Mouse (Mus musculus): ENCODE measurements around the gene Slamf8. TPM values are rescaled to one million over a fixed set of nuclear protein-coding genes. Genes with fewer than 3 reads are reported as not detected.

The Slamf8 gene
- total RNA-seq, 4 experiments from 2014 or later = 0.17 to 1.1 (median 0.89) TPM

Other genes starting within 250 kb of the Slamf8 start
- gene Kcnj10, start 249.4 kb downstream of the Slamf8 start, total RNA-seq (2022) = 1 to 10 TPM; 1.0 to 2.6 (median 1.7) TPM
- 10 to 100 TPM; 11.1 to 13.2 (median 11.8) TPM for gene Pigm, start 214.0 kb downstream of the Slamf8 start, total RNA-seq (2022)
- 10 to 100 TPM in 1 of 4 experiments, 1 to 10 TPM in 3; 5.2 to 11.3 (median 6.2) TPM for gene Slamf9, start 115.2 kb downstream of the Slamf8 start, total RNA-seq (2022)
- gene Igsf9, start 108.8 kb downstream of the Slamf8 start, total RNA-seq (2022) = 1 to 10 TPM; 1.5 to 6.6 (median 3.6) TPM
- 10 to 100 TPM; 68.5 to 90.2 (median 77.9) TPM for gene Tagln2, start 90.5 kb downstream of the Slamf8 start, total RNA-seq (2022)
- under 1 TPM; 0.17 to 0.62 (median 0.36) TPM for gene Cfap45, start 69.8 kb downstream of the Slamf8 start, total RNA-seq (2022)
- 1 to 10 TPM in 1 of 4 experiments, under 1 TPM in 2, not detected in 1; 0.38 to 1.1 (median 0.43) TPM for gene Vsig8, start 34.6 kb downstream of the Slamf8 start, total RNA-seq (2022)
- gene Fcrl6, start 12.0 kb upstream of the Slamf8 start, total RNA-seq (2022) = not detected
- gene Dusp23, start 42.4 kb upstream of the Slamf8 start, total RNA-seq (2022) = 1 to 10 TPM; 4.4 to 9.5 (median 4.8) TPM
- under 1 TPM in 2 of 4 experiments, not detected in 2; 0.16 to 0.28 TPM for gene Crp, start 107.5 kb upstream of the Slamf8 start, total RNA-seq (2022)